Mouse (Mus musculus) midbrain, embryonic 11.5 days (tissue): ENCODE measurements around the gene Nt5c1a. TPM values are rescaled to one million over a fixed set of nuclear protein-coding genes. Genes with fewer than 3 reads are reported as not detected.
A peak's percentile ranks its signal among the peaks of the same experiment; 100 is the strongest.

ENCODE experiments used
- ATAC-seq: fragments of 200-750 bp; cut with Nextera tagmentation; 2 replicates; pipeline ENCODE4 v1.8.0; 2017; ENCODE audit warnings: moderate TSS enrichment, moderate library complexity; ENCODE audit not compliant: low FRiP score
- DNase-seq: peaks from one replicate; pipeline ENCODE4 v3.0.0; 2015; ENCODE audit warnings: low spot score; ENCODE audit errors: missing footprints
- H3K27ac ChIP-seq: fragments of 300-500 bp; sonication (generic); 2 replicates; pipeline ENCODE4 v1.5.1; 2014; ENCODE audit warnings: low read depth, low read length
- H3K27me3 ChIP-seq: fragments of 300-500 bp; sonication (generic); 2 replicates; pipeline ENCODE4 v1.6.1; 2014; ENCODE audit warnings: mild to moderate bottlenecking, low read length, moderate library complexity, mixed read lengths; ENCODE audit not compliant: control insufficient read depth, insufficient read depth
- H3K36me3 ChIP-seq: fragments of 300-500 bp; sonication (generic); 2 replicates; pipeline ENCODE4 v1.6.1; 2014; ENCODE audit warnings: mild to moderate bottlenecking, low read length, moderate library complexity, mixed read lengths; ENCODE audit not compliant: control insufficient read depth, insufficient read depth
- H3K4me1 ChIP-seq: fragments of 300-500 bp; sonication (generic); 2 replicates; pipeline ENCODE4 v1.6.1; 2014; ENCODE audit warnings: low read length; ENCODE audit not compliant: control insufficient read depth, insufficient read depth
- H3K4me2 ChIP-seq: fragments of 300-500 bp; sonication (generic); 2 replicates; pipeline ENCODE4 v1.6.1; 2014; ENCODE audit warnings: mild to moderate bottlenecking, moderate library complexity
- H3K4me3 ChIP-seq: fragments of 300-500 bp; sonication (generic); 2 replicates; pipeline ENCODE4 v1.5.1; 2014; ENCODE audit warnings: low read depth, low read length
- H3K9ac ChIP-seq: fragments of 300-500 bp; sonication (generic); 2 replicates; pipeline ENCODE4 v1.6.1; 2014; ENCODE audit warnings: low read length
- H3K9me3 ChIP-seq: fragments of 300-500 bp; sonication (generic); 2 replicates; pipeline ENCODE4 v1.6.1; 2016; ENCODE audit warnings: low read length; ENCODE audit not compliant: control insufficient read depth
- WGBS: fragments of 180-500 bp; shearing (Covaris S2); extraction: QIAGEN DNeasy Blood & Tissue Kit; methylation state at CpG from one replicate; pipeline ENCODE4 v1.1.7; 2014; 5-methylcytosine and 5-hydroxymethylcytosine counted together
- polyA plus RNA-seq: library from polyadenylated mRNA; unstranded; fragments of >200 nt; fragmentation: Nextera tagmentation; extraction: Ambion mirVana; gene quantifications from 2 replicates; pipeline ENCODE4 v1.2.1, GENCODE M21; 2014

Nt5c1a gene
- polyA plus RNA-seq, 1 experiment from 2014 or later, result not detected

DNA sequence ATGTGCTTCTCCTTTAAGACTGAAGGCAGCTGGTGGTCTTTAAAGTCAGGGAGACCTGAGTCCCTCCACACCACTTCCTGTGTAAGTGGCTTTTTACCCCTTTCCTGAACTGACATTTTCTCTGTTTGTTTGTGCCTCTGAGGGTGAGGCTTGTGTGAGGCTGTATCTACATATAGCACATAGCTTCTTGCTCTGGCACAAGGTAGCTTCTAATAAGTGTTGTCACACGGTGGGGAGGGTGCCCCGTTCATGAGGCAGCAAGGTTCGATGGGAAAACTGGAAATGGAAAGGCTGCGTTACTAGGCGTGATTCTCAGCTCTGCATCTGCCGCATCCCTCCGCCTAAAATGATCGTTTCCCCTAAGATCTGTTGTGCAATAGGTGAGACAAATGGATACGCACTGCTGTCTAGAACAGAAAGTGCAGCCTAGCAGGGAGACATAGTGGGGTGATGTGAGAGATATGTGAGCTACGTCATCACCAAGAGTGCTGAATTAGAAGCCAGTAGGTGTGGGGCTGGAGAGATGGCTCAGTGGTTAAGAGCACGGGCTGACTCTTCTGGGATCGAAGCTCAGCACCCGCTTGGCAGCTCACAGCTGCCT is 35.2 kb downstream of the Nt5c1a start:
- H3K9ac ChIP-seq, result no peak overlapping the region
- ATAC-seq, result no peak
- 88% methylated on average over 13 of the region's 13 CpGs for WGBS
- DNase-seq, result no peak
- H3K4me2 ChIP-seq, result no peak overlapping the region
- no peak overlapping the region for H3K4me3 ChIP-seq
- no peaks in the 10 kb centered on the region for H3K36me3 ChIP-seq
- peaks cover 11% of the 10 kb centered on the region for H3K4me1 ChIP-seq
- peaks cover 42% of the 10 kb centered on the region for H3K27me3 ChIP-seq
- no peaks in the 10 kb centered on the region for H3K9me3 ChIP-seq
- H3K27ac ChIP-seq, result no peak overlapping the region

DNA sequence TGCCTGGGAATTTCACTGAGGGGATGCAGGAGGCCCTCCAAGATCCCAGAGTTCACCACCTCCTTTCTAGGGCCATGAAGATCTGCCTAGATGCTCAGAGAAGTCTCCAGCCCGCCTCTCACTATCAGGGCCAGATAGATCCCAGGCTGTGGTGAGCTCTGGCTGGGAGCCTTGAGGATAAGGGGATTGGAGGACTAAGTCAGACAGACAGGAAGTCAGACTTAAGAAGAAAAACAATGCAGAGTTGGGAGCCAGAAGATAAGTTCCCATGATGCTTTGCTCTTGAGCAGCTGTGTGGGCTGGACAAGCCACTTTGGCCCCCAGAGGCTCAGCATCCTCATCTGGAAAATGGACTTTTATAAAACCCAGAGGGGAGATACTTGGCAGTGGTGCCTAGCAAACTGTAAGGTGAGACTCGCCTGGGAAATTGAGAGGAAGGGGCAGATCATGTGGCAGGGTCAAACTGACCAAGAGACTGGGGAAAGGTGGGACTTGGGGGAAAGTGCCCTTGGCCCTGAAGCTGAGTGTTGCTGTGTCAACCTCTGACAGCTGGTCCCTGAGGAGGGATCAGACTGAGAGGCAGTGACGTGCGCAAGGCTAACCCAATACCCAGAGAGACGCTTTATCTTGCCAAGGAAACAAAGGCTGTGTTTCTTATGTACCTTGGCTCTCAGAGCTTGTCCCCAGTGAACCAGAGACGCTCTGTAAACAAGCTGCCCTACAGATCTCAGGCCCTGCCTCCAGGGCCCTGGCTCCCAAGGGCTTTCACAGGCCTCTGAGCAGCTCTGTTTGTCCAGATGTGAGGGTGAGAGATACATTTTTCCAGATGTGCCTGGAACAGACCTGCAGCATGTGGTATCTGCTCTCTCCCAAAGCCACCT is 36.3 kb downstream of the Nt5c1a start:
- no peak for DNase-seq

DNA sequence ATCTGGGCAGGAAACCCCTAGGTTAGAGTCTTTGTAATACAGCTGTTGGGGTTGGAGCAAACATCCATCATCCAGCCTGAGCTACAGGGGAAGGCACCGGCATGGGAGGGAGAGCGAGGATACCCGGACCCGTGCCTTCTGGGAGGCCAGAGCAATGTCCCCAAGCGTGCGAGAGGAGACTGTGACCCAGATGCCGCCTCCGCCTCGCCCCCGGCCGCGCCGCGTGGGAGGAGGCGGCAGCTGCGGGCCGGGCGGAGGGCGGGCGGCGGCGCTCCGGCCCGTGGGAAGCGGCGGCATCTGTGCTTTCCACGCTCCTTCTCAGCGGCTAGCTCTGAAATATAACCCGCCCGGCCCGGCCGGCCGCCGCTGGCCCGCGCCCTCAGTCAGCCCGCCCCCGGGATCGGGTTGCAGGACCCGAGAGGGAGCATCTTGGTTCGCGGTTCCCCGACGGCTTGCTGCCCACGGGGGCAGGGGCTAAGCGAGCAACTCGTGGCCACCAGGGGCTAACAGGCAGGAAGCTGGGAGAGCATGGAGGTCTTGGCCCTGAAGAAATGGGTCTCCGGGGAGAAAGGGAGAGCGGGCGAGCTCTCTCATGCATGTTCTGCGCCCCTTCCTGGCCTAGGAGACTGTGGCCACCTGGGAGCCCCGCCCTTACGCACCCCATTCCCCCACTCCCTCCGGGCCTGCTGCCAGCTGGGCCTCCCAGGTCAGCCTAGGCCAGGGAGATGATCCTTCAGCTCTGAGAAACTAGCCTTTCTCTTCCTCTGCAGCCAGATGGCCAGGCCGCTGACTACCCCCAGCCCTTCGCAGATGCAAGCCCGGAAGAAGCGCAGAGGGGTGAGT is 38.3 kb downstream of the Nt5c1a start:
- H3K4me3 ChIP-seq, result peak overlapping the region; percentile 23
- no peaks in the 10 kb centered on the region for H3K9me3 ChIP-seq
- ATAC-seq, result peak; percentile 70
- H3K36me3 ChIP-seq, result no peaks in the 10 kb centered on the region
- WGBS, result 6% methylated on average over 57 of the region's 58 CpGs
- peak overlapping the region; percentile 50 for H3K4me2 ChIP-seq
- H3K4me1 ChIP-seq, result peaks cover 6% of the 10 kb centered on the region
- peak overlapping the region; percentile 51 for H3K9ac ChIP-seq
- DNase-seq, result peak; percentile 90
- no peak overlapping the region for H3K27ac ChIP-seq
- peaks cover 19% of the 10 kb centered on the region for H3K27me3 ChIP-seq

More for the DNA sequence above, 36.3 kb downstream of the Nt5c1a start:
- no peak overlapping the region for H3K4me3 ChIP-seq
- H3K27ac ChIP-seq, result no peak overlapping the region
- no peak overlapping the region for H3K9ac ChIP-seq
- H3K27me3 ChIP-seq, result peaks cover 35% of the 10 kb centered on the region
- 58% methylated on average over 6 of the region's 6 CpGs for WGBS
- no peak overlapping the region for H3K4me2 ChIP-seq
- no peaks in the 10 kb centered on the region for H3K9me3 ChIP-seq
- no peaks in the 10 kb centered on the region for H3K36me3 ChIP-seq
- H3K4me1 ChIP-seq, result peaks cover 11% of the 10 kb centered on the region
- ATAC-seq, result no peak

GRCm38 (mm10) chr4:123246221-123246620 is 44.9 kb downstream of the Nt5c1a start:
- 95% methylated on average over 7 of the region's 7 CpGs for WGBS
- Histone ChIP-seq H3K4me3 (no peak overlapping the region), H3K36me3 (no peaks in the 10 kb centered on the region), H3K27ac (no peak overlapping the region), H3K27me3 (no peaks in the 10 kb centered on the region), H3K9me3 (no peaks in the 10 kb centered on the region), H3K4me1 (peaks cover 3% of the 10 kb centered on the region; the same call in 1 of the 2 replicates), H3K4me2 (no peak overlapping the region), H3K9ac (no peak overlapping the region)
- no peak for DNase-seq
- no peak for ATAC-seq

DNA sequence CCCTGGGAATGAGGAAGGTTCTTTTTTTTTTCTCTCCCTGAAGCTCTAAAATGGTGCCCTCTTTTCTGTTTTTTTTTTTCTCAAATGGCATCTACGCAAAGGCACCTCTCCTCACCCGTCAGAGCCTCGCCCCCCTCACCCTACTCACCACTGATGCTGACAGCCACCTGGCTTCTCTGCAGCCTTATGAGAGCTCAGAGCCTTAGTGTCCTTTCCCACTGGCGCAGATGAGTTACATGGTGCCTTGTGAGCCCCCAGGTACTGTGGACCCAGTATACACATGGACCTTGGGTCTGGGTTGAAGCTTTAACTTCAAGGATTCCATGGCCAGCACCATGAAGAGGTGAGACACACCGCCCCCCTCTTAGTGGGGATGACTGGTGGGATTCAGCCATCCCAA is 45.3 kb downstream of the Nt5c1a start:
- Histone ChIP-seq H3K27ac (no peak overlapping the region), H3K27me3 (no peaks in the 10 kb centered on the region), H3K4me2 (no peak overlapping the region), H3K36me3 (no peaks in the 10 kb centered on the region), H3K4me1 (peaks cover 3% of the 10 kb centered on the region; the same call in 1 of the 2 replicates), H3K9ac (no peak overlapping the region), H3K4me3 (no peak overlapping the region), H3K9me3 (no peaks in the 10 kb centered on the region)
- ATAC-seq, result no peak
- 93% methylated on average over 5 of the region's 5 CpGs for WGBS
- no peak for DNase-seq

GRCm38 (mm10) chr4:123247147-123247880 is 46.0 kb downstream of the Nt5c1a start:
- H3K27ac ChIP-seq, result no peak overlapping the region
- no peak overlapping the region for H3K4me2 ChIP-seq
- no peak overlapping the region for H3K9ac ChIP-seq
- H3K4me3 ChIP-seq, result no peak overlapping the region
- no peaks in the 10 kb centered on the region for H3K9me3 ChIP-seq
- peaks cover 3% of the 10 kb centered on the region; the same call in 1 of the 2 replicates for H3K4me1 ChIP-seq
- ATAC-seq, result no peak
- H3K27me3 ChIP-seq, result no peaks in the 10 kb centered on the region
- 73% methylated on average over 7 of the region's 7 CpGs for WGBS
- H3K36me3 ChIP-seq, result no peaks in the 10 kb centered on the region
- DNase-seq, result no peak

DNA sequence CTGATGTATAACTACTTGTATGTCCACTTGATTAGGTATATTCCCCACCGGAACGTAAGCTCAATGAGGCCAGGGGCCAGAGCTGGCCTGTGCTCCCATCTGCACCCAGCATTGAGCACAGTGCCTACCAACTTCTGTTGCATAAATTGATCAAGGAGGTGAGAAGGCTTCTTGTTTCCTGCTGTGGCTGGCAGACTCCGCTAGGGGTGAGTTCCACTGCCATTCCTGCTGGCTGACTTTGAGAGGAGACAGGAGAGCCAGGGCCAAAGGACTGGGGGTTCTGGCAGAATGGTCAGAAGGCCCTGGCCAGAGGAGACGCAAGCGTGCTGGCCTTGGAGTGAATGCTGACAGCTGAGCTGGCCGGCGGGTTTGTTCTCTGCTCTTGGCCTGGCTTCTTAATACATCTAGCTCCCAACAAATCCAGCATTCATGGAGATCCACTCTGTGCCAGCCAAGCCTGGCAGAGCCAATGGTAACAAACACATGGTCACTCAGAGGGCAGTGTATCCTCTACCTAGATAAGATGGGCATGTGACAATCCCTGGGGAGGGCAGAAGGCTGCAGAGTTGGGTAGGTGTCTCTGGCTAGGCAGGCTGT is 47.8 kb downstream of the Nt5c1a start:
- 80% methylated on average over 7 of the region's 7 CpGs for WGBS
- Histone ChIP-seq H3K27ac (no peak overlapping the region), H3K4me3 (no peak overlapping the region), H3K36me3 (no peaks in the 10 kb centered on the region), H3K27me3 (no peaks in the 10 kb centered on the region), H3K9ac (no peak overlapping the region), H3K9me3 (no peaks in the 10 kb centered on the region), H3K4me1 (peaks cover 3% of the 10 kb centered on the region; the same call in 1 of the 2 replicates), H3K4me2 (no peak overlapping the region)
- ATAC-seq (no peak), DNase-seq (no peak)

DNA sequence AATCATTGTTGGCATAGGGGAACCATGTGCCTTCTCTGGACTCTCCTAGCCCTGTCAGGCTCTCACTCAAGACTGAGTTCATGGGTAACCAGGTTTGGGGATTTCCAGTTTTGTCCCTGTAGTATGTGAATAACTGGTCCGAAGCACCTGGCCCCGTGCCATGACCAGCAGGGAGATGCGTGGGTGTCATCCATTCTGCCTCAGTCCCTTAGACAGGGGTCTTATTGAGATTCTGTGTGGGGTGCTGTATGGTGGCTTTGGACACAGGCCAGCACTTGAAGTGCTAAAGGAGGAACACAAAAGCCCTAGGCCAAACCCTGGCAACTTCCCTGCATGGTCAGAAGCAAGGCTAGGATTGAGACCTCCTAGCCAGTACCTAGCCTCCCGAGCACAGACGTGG is 50.9 kb downstream of the Nt5c1a start:
- Histone ChIP-seq H3K9ac (no peak overlapping the region), H3K4me3 (no peak overlapping the region), H3K4me1 (peaks cover 3% of the 10 kb centered on the region; the same call in 1 of the 2 replicates), H3K27me3 (no peaks in the 10 kb centered on the region), H3K4me2 (no peak overlapping the region), H3K27ac (no peak overlapping the region), H3K36me3 (no peaks in the 10 kb centered on the region), H3K9me3 (no peaks in the 10 kb centered on the region)
- 89% methylated on average over 5 of the region's 5 CpGs for WGBS
- ATAC-seq (no peak), DNase-seq (peak; percentile 73)
